Mouse (Mus musculus) testis, postnatal 14 days (tissue): ENCODE measurements around the gene Prg3.

Source experiments
- DNase-seq: peaks from one replicate; pipeline ENCODE4 v3.0.0; 2021; ENCODE audit warnings: low spot score

Gene Prg3

DNA sequence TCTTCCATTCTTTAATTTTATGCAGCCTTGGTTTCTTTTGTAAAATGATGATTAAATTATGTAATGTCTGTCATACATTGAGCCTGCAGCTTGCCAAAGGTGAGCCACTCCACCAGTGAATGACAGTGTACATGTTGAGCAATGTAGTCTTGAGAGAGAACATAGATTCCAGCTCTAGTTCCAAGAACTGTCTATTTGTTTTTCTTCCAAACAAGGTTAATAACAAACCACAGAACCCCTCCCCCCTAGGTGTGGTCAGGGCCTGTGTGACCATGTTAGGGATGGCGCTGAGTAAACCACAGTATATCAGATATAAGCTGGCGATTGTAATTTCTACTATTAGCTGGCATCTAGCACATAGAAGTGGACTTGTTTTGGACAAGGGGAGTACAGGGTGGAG, 8.4 kb downstream of the Prg3 start:
- no peak for DNase-seq

DNA sequence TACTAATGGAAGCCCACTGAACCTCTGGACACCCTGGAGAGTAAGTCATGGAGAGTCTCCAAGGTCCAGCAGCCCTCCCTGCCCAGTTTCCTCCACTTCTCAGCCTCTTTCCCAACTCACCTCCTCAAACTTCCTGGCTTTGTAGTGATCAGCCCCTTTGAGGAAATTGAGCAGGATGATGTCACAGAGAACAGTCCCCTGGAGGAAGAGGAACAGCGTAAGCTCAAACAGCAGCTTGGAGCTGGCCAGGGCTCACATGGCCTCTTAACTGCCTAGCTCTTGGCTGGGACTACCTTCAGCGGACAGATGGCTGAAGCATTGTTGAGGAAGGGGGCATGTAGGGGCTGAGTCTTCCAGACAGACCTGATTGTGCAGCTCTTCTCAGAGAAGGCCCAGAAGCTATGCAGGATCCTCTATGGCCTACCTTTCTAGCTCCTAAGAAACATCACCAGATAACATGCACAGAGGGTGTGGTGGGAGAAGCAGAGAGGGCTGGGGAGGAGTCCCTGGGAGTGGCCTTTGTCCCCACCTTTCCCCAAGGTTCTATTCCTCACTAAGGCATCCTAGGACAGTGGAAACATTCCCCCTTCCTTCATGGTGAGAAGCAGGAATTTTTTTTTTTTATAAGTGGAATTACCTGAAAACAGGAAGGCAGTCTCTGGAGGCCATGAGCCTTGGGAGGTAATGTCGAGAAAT, 11.6 kb downstream of the Prg3 start:
- no peak for DNase-seq

DNA sequence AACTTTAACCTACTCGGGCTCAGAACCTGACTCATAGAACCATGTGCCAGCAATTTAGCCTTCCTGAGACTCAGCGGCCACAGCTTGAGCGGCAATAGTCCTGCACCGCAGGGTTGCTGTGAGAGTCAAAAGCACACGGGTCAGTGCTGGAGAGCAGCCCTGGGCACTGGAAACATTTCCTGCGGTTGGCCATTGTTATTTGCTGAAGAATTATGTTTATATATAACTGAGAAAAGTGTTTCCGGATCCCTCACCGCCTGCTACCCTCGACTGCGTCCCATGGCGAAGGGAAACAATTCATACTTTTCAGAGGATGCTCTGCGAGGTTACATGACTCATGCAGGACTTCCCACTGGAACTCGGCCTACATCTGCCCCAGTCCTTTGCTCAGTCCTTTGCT, 13.5 kb downstream of the Prg3 start:
- no peak for DNase-seq

GRCm38 (mm10) chr2:85002575-85002974, 14.6 kb downstream of the Prg3 start:
- no peak for DNase-seq

DNA sequence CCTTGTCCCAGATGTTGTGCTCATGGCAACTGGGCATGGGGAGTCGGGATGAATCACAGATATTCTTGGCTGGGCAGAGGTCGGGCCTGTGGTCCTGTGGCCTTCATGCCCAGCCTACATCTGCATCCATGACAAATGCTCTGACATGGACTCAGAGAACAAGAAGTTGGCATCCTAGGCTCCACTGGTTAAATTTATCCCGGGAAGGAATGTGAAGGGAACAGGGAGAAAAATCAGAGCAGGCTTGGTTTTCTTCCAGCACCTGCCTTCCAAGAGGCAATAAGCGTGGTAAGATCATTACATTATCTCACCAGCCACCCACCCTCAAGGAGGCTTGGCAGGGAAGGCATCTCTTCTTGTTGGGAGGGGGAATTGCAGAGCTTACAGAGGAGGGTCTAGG, 16.3 kb downstream of the Prg3 start:
- DNase-seq = no peak

- DNase-seq = no peak
These were observed 18.6 kb downstream of the Prg3 start for GRCm38 (mm10) chr2:85006600-85006999.

DNA sequence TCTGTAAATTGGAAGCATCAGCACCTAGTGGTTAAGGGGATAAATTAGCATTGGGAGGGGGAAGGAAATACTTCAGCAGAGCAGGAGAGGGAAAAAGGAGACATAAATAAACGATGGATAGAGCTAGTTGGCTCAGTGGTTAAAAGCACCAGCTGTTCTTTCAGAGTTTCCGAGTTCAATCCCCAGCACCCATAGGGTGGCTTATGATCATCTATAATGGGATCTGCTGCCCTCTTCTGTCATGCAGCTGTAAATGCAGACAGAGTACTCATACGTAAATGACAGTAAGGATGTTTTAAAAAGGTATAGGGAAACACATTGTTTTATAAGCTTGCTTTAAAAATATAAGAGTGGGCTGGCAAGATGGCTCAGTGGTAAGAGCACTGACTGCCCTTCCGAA, 19.7 kb downstream of the Prg3 start:
- DNase-seq = no peak

DNA sequence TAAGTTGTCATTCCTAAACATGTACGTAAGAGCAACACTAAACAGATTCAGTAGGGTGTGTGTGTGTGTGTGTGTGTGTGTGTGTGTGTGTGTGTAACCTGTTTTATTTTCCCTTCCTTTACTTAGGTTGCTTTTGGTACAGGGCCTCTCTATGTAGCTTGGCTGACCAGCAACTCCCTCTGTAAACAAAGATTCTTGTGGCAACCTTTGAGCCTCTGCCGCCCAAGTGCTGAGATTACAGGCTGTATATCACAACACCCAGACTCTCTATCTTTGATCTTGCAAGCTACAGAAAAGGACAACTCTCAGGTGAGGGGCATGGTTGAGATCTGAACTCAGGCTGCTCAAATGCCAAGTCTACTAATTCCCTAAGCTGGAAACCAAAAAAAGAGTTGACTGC, 21.2 kb downstream of the Prg3 start:
- DNase-seq = no peak

- DNase-seq = peak; percentile 42
These were observed 24.0 kb downstream of the Prg3 start for GRCm38 (mm10) chr2:85011906-85012604.

DNA sequence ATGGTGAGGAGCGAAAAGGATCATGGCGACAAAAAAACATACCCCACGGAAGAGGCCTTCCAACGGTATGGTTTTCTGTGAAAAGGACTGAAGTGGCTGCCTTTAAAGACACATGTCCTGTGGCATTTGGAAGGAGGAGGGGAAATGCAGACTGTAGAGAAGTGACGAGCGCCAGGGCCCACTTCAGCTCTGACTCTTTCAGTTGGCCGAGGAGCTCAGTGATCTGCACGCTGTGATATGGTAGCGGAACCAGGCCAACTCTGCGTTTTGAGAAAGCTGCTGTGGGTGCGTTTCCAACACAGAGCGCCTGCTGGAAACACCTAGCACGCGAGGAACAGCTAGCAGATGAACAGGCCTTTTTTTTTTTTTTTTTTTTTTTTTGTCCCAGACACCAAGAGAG, 24.7 kb downstream of the Prg3 start:
- DNase-seq = no peak

GRCm38 (mm10) chr2:85013826-85014587, 26.0 kb downstream of the Prg3 start:
- DNase-seq = no peak

GRCm38 (mm10) chr2:85014588-85014982, 26.6 kb downstream of the Prg3 start:
- DNase-seq = no peak

GRCm38 (mm10) chr2:85022043-85022442, 34.0 kb downstream of the Prg3 start:
- DNase-seq = no peak

DNA sequence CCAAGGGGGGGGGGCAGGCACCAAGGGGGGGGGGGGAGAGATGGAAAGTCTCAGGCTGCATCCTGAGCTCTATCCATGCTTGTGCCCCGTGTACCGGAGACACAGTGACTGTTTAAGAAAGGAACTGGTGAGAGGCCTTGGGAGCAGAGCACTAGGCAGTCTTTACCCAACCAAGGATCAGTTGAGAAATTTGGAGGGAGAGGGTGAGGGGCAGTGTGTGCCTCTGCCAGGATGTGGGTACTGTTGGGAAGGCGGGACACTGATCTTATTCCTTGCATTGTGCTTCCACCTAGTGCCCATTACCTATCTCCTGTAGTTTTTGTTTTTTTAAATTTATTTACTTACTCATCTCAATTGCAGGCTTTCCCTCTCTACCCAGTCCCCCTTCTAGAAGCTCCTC, 38.2 kb downstream of the Prg3 start:
- DNase-seq = no peak

- DNase-seq = no peak
These were observed 39.3 kb downstream of the Prg3 start for GRCm38 (mm10) chr2:85027281-85027680.

DNA sequence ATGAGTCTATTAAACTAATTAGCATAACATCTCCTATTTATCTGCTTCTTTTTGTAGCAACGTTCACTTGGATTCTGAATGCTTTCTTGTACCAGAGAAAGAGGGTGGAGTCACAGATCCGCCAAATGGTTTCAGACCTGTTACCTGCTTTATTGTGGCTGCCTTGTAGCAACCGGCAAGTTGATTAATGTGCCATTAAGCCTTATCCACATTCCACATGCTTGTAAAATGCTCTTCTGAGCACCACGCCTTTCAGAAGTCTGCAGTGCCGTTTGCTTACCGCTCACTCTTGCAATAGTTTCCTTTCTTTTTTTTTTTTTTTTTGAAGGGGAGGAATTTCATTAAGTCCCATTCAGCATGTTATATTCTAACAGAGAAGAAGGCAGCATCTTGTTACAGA, 41.9 kb downstream of the Prg3 start:
- no peak for DNase-seq

DNA sequence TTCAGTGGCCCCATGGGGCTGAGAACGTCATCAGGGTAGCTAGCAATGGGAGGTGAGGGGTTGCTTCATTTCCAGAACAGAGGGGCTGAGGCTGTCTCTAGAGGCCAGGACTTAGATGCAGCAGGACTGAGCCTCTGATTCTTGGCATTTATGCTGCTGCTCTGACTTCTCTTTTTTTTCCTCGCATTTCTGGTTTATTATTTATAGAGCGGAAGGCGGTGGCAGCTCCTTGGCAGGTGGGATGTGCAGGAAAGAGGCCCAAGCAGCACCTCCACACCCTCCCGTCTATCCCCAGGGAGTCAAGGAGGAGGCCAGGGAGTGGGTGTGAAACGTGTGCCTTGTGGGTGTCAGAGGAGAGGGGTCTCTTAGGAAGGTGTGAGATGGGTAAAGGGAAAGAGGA, 43.0 kb downstream of the Prg3 start:
- DNase-seq = no peak

- no peak for DNase-seq
These were observed 45.1 kb downstream of the Prg3 start for GRCm38 (mm10) chr2:85033121-85033520.

- no peak for DNase-seq
These were observed 46.2 kb downstream of the Prg3 start for GRCm38 (mm10) chr2:85034169-85034568.

DNA sequence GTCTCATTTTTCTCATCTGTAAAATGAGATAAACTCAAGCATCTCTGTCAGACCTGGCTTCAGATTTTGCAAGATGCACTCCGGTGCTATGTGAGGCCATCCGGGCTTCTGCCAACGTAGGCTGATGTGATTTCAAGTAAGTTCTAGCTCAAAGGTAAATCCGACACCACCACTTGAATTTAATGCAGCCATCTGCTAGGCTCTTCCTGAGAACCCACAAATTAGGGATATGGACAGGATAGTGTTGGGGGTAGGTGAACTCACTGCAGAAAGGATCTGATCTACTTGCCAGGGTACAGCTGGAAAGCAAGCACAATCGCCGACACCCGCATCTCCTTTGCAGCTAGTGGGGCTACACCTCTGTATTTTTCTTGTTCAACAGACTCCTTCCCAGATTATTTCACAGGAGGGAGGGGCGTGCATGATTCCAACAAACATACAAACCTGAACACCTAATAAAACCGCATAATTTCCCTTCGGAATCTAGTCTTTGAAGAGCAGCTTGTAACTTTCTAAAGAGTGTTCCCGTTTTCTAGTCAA, 48.6 kb downstream of the Prg3 start:
- DNase-seq = no peak

DNA sequence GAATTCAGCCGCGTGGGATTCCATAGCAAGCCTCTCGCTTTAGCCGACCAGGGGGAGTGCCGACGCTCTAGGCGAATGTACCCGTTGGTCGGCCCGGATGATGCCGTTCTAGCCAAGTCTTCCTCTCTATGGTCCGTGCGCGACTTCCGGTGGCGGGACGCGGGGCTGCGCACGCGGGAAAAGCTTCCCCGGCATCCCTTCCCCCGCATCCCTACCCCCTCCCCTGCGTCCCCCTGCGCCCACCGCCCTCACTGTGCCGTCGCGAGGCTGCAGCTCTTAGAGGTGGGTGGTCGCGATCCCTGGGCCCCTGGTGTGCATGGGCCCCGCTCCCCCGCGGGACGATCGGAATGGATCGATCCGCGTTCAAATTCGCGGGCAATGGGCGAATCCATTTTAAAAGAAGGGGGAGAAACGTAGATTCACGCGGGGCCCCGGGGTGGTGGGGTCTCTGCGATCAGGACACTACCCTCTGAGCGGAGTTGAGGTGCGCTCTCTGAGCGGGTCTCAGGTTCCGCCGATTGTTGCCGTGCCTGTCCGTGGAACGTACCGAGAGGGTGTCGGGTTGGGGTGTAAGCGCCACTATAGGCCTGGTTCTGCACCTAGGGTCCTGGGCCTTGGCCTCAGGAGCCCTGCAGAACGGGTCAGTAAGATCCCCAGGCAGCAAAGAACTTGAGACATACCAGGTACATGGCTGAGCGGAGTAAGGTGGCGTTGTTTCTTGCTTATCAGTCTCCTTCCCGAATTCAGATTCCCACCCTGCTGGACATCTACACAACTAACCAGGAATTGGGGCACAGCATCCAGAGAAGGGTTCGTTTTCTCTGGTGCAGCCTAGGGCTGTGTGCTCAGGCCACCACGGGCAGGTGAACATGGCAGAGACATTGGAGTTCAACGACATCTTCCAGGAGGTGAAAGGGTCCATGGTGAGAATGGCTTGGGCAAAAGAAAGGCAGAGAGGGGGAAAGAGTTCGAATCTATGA, 49.3 kb downstream of the Prg3 start, which contains the start of the genes Ssrp1 and P2rx3:
TSS of gene Ssrp1 (plus strand) at position 188 of the 980 bp plus-strand sequence.
TSS of gene P2rx3 (minus strand) at position 416 of the 980 bp plus-strand sequence.
- DNase-seq = peak; percentile 91
